Mouse (Mus musculus): ENCODE data around the gene Carns1. TPM values are rescaled to one million over a fixed set of nuclear protein-coding genes. Genes with fewer than 3 reads are reported as not detected.
"Not testable (repeated sequence)": the region's sequence is repeated elsewhere in the genome, so short reads cannot be mapped to it uniquely, and the experiment has no call there.

Carns1 gene
- polyA plus RNA-seq, 1 experiment from 2014 or later = 3.2 TPM

- H3K4me1 ChIP-seq = peaks cover 32% of the 10 kb centered on the region
- peaks cover 38% of the 10 kb centered on the region for H3K36me3 ChIP-seq
- no peaks in the 10 kb centered on the region for H3K27me3 ChIP-seq (ENCODE audit: low read depth, poor library complexity, severe bottlenecking)
- 1% methylated on average over 64 of the region's 64 CpGs for WGBS
- peak within 1 kb of the TSS; percentile 82 for H3K4me3 ChIP-seq
- DNase-seq (ENCODE audit: low spot score) = peak; percentile 98
- H3K27ac ChIP-seq = peak within 1 kb of the TSS; percentile 92
- no peaks in the 10 kb centered on the region for H3K9me3 ChIP-seq (replicated peaks)
Observed at GRCm38 (mm10) chr19:4125741-4126696, 49.3 kb downstream of the Carns1 start, which contains the start of gene Aip. Gene Aip, minus strand, starts transcription at chr19:4125858.

- H3K36me3 ChIP-seq = peaks cover 31% of the 10 kb centered on the region
- peak overlapping the region; percentile 92 for H3K27ac ChIP-seq
- not testable (repeated sequence) for H3K9me3 ChIP-seq (replicated peaks); DNase-seq (ENCODE audit: low spot score); H3K27me3 ChIP-seq (ENCODE audit: low read depth, poor library complexity, severe bottlenecking)
- H3K4me3 ChIP-seq = peak overlapping the region; percentile 82
- H3K4me1 ChIP-seq = peaks cover 40% of the 10 kb centered on the region
- WGBS = 21% methylated on average over 4 of the region's 4 CpGs
Observed at GRCm38 (mm10) chr19:4125268-4125667, 50.0 kb downstream of the Carns1 start.

- no peaks in the 10 kb centered on the region for H3K9me3 ChIP-seq (replicated peaks)
- no peaks in the 10 kb centered on the region for H3K27me3 ChIP-seq (ENCODE audit: low read depth, poor library complexity, severe bottlenecking)
- peaks cover 25% of the 10 kb centered on the region for H3K36me3 ChIP-seq
- 82% methylated on average over 4 of the region's 4 CpGs for WGBS
- peaks cover 42% of the 10 kb centered on the region for H3K4me1 ChIP-seq
- no peak overlapping the region for H3K27ac ChIP-seq
- no peak overlapping the region for H3K4me3 ChIP-seq
- no peak for DNase-seq (ENCODE audit: low spot score)
Observed at GRCm38 (mm10) chr19:4124432-4124831, 50.8 kb downstream of the Carns1 start.

- Histone ChIP-seq H3K4me1 (peaks cover 42% of the 10 kb centered on the region), H3K36me3 (peaks cover 20% of the 10 kb centered on the region), H3K9me3 (replicated peaks) (no peaks in the 10 kb centered on the region), H3K4me3 (no peak overlapping the region), H3K27me3 (ENCODE audit: low read depth, poor library complexity, severe bottlenecking) (no peaks in the 10 kb centered on the region), H3K27ac (no peak overlapping the region)
- DNase-seq (ENCODE audit: low spot score) = no peak
- WGBS = 87% methylated on average over 7 of the region's 7 CpGs
Observed at GRCm38 (mm10) chr19:4122411-4123370, 52.6 kb downstream of the Carns1 start.

GRCm38 (mm10) chr19:4121896-4122295 is 53.4 kb downstream of the Carns1 start:
- H3K27me3 ChIP-seq (ENCODE audit: low read depth, poor library complexity, severe bottlenecking); DNase-seq (ENCODE audit: low spot score); H3K4me3 ChIP-seq; H3K9me3 ChIP-seq (replicated peaks): not testable (repeated sequence)
- H3K36me3 ChIP-seq = peaks cover 22% of the 10 kb centered on the region
- peak overlapping the region; percentile 91; the same call in 1 of the 2 replicates for H3K27ac ChIP-seq
- peaks cover 34% of the 10 kb centered on the region for H3K4me1 ChIP-seq
- 60% methylated on average over 6 of the region's 6 CpGs for WGBS

- DNase-seq (ENCODE audit: low spot score) = peak; percentile 94
- Histone ChIP-seq H3K4me1 (peaks cover 28% of the 10 kb centered on the region), H3K36me3 (peaks cover 29% of the 10 kb centered on the region), H3K4me3 (peak overlapping the region; percentile 54), H3K9me3 (replicated peaks) (no peaks in the 10 kb centered on the region), H3K27ac (peak overlapping the region; percentile 91), H3K27me3 (ENCODE audit: low read depth, poor library complexity, severe bottlenecking) (no peaks in the 10 kb centered on the region)
- WGBS = 3% methylated on average over 38 of the region's 38 CpGs
Observed at GRCm38 (mm10) chr19:4121097-4121805, 54.0 kb downstream of the Carns1 start.

- 89% methylated on average over 2 of the region's 2 CpGs for WGBS
- H3K4me3 ChIP-seq = peak overlapping the region; percentile 54; the same call in 1 of the 2 replicates
- H3K27ac ChIP-seq = no peak overlapping the region
- DNase-seq (ENCODE audit: low spot score) = no peak
- H3K9me3 ChIP-seq (replicated peaks) = no peaks in the 10 kb centered on the region
- peaks cover 27% of the 10 kb centered on the region for H3K4me1 ChIP-seq
- H3K27me3 ChIP-seq (ENCODE audit: low read depth, poor library complexity, severe bottlenecking) = no peaks in the 10 kb centered on the region
- H3K36me3 ChIP-seq = peaks cover 36% of the 10 kb centered on the region
Observed at GRCm38 (mm10) chr19:4120496-4120895, 54.8 kb downstream of the Carns1 start.

GRCm38 (mm10) chr19:4119716-4120487 is 55.4 kb downstream of the Carns1 start:
- Histone ChIP-seq H3K4me1 (peaks cover 23% of the 10 kb centered on the region), H3K4me3 (no peak overlapping the region), H3K9me3 (replicated peaks) (no peaks in the 10 kb centered on the region), H3K27me3 (ENCODE audit: low read depth, poor library complexity, severe bottlenecking) (no peaks in the 10 kb centered on the region), H3K27ac (no peak overlapping the region), H3K36me3 (peaks cover 42% of the 10 kb centered on the region)
- 92% methylated on average over 6 of the region's 6 CpGs for WGBS
- no peak for DNase-seq (ENCODE audit: low spot score)

GRCm38 (mm10) chr19:4118350-4118749 is 56.9 kb downstream of the Carns1 start:
- H3K36me3 ChIP-seq = peaks cover 58% of the 10 kb centered on the region
- no peak overlapping the region for H3K27ac ChIP-seq
- peaks cover 26% of the 10 kb centered on the region for H3K4me1 ChIP-seq
- H3K9me3 ChIP-seq (replicated peaks) = no peaks in the 10 kb centered on the region
- 95% methylated on average over 2 of the region's 2 CpGs for WGBS
- H3K27me3 ChIP-seq (ENCODE audit: low read depth, poor library complexity, severe bottlenecking) = no peaks in the 10 kb centered on the region
- DNase-seq (ENCODE audit: low spot score) = no peak
- no peak overlapping the region for H3K4me3 ChIP-seq

- H3K4me3 ChIP-seq = no peak overlapping the region
- H3K9me3 ChIP-seq (replicated peaks) = no peaks in the 10 kb centered on the region
- H3K27me3 ChIP-seq (ENCODE audit: low read depth, poor library complexity, severe bottlenecking) = no peaks in the 10 kb centered on the region
- peaks cover 71% of the 10 kb centered on the region for H3K36me3 ChIP-seq
- peaks cover 30% of the 10 kb centered on the region for H3K4me1 ChIP-seq
- DNase-seq (ENCODE audit: low spot score) = no peak
- WGBS = 99% methylated on average over 7 of the region's 7 CpGs
- H3K27ac ChIP-seq = no peak overlapping the region
Observed at GRCm38 (mm10) chr19:4117006-4117405, 58.3 kb downstream of the Carns1 start.

GRCm38 (mm10) chr19:4115816-4116215 is 59.5 kb downstream of the Carns1 start:
- H3K27ac ChIP-seq = no peak overlapping the region
- H3K27me3 ChIP-seq (ENCODE audit: low read depth, poor library complexity, severe bottlenecking) = no peaks in the 10 kb centered on the region
- peaks cover 26% of the 10 kb centered on the region for H3K4me1 ChIP-seq
- no peak overlapping the region for H3K4me3 ChIP-seq
- H3K9me3 ChIP-seq (replicated peaks) = no peaks in the 10 kb centered on the region
- peaks cover 78% of the 10 kb centered on the region for H3K36me3 ChIP-seq
- DNase-seq (ENCODE audit: low spot score) = no peak
- WGBS = 88% methylated on average over 11 of the region's 11 CpGs
